Mouse (Mus musculus) G1E-ER4 (cell line): Measurements from ENCODE around the gene Krtap3-1. TPM values are rescaled to one million over a fixed set of nuclear protein-coding genes. Genes with fewer than 3 reads are reported as not detected.
"Not testable (repeated sequence)": the region's sequence is repeated elsewhere in the genome, so short reads cannot be mapped to it uniquely, and the experiment has no call there.

ENCODE experiments used
- GATA1 ChIP-seq: IDR thresholded peaks from one replicate; pipeline ENCODE4 v1.8.0; 2012; ENCODE audit warnings: low read length, inconsistent platforms
- polyA plus RNA-seq: library from polyadenylated mRNA; stranded (reverse); fragments of >175 nt; gene quantifications from 2 replicates; pipeline ENCODE4 v1.2.3, GENCODE M21; 2012

Krtap3-1 gene
- polyA plus RNA-seq = not detected in 2 replicates

GRCm38 (mm10) chr11:99566530-99566929, at the start of gene Krtap3-1:
TSS of gene Krtap3-1 (minus strand) at chr11:99566630.
- TF ChIP-seq GATA1 = no peak

GRCm38 (mm10) chr11:99614796-99615363, 48.5 kb upstream of the Krtap3-1 start, which contains the start of gene Krtap2-4:
TSS of gene Krtap2-4 (minus strand) at chr11:99614846.
- no peak for TF ChIP-seq GATA1

DNA sequence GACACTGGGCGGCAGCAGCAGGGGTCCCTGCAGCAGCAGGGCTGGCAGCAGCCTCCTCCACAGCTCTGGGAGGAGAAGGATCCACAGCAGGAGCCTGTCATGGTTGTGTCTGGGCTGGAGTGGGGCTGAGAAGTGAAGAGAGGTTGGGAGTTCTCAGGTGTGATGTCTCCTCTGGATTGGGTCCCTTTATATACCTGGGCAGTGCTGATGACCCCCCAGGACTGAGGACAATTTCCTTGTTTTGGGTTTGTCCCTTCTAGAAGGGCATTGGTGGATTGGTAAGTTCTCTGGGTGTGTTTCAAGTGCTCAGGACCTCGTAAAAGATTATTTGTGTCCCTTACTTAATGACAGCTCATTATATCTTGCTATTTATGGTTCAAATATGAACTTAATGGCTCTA, 43.7 kb upstream of the Krtap3-1 start, which contains the start of gene Gm11937:
TSS of gene Gm11937 (minus strand) at position 101 of the 400 bp plus-strand sequence.
- TF ChIP-seq GATA1 = not testable (repeated sequence)

GRCm38 (mm10) chr11:99609126-99609525, 42.7 kb upstream of the Krtap3-1 start:
- no peak for TF ChIP-seq GATA1

DNA sequence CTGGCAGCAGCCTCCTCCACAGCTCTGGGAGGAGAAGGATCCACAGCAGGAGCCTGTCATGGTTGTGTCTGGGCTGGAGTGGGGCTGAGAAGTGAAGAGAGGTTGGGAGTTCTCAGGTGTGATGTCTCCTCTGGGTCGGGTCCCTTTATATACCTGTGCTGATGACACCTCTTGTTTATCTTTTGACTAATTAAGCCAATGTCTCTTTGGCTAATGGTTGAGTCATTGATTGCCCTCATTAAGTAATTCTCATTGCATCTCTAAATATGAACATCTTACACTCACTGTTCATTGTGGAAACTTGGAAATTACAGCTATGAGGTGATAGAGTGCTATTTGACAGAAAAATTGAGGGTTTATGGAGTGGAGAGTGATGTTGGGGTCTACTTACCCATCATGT, 36.8 kb upstream of the Krtap3-1 start, which contains the start of gene Gm11938:
TSS of gene Gm11938 (minus strand) at position 101 of the 400 bp plus-strand sequence.
- not testable (repeated sequence) for TF ChIP-seq GATA1

- not testable (repeated sequence) for TF ChIP-seq GATA1
Observed at GRCm38 (mm10) chr11:99597742-99598141, 31.3 kb upstream of the Krtap3-1 start, which contains the start of gene Krtap9-3. TSS of gene Krtap9-3 (minus strand) at chr11:99598105.

- TF ChIP-seq GATA1 = no peak
Observed at GRCm38 (mm10) chr11:99590981-99591380, 24.6 kb upstream of the Krtap3-1 start, which contains the start of gene Krtap1-3. TSS of gene Krtap1-3 (minus strand) at chr11:99591339.

GRCm38 (mm10) chr11:99585096-99585495, 18.7 kb upstream of the Krtap3-1 start:
- TF ChIP-seq GATA1 = no peak

- TF ChIP-seq GATA1 = no peak
Observed at GRCm38 (mm10) chr11:99583245-99583704, 16.8 kb upstream of the Krtap3-1 start, which contains the start of gene Krtap1-4. TSS of gene Krtap1-4 (minus strand) at chr11:99583654.

DNA sequence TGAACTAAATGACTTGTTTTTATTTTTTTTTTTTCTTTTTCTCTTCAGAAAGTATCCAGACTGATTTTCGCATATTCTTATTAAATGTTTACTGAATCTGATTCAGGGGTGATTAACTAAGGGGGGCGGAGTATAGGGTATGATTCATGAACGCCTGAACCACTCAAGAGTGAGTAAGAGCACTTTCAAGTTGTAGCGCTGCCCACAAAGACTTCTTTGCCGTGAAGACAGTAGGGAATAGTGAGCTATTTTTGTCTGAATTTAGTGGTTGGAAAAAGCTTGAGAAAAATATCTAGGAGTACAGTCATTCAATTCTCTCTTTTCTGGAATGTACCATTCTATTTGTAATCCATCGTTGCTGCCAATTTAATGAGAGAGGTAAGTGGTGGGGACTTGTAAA, 15.1 kb upstream of the Krtap3-1 start:
- no peak for TF ChIP-seq GATA1

DNA sequence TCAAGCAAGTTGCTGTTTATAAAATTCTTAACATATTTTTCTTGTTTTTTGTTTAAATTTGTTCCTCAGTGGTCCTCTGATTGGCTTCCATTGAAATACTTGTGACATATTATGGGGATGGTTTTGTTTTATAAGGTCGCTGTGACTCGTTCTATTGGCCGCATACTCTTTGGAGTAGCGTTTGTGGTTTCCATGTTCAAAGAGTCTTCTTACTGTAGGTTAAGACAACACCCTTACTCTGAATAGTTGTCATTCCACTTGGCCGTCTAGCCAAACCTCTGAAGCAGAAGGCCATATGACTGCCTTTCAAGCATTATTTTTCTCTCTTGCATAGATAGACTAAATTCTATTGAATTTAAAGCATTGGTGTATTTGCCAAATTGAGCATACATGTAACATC, 14.6 kb upstream of the Krtap3-1 start:
- no peak for TF ChIP-seq GATA1

DNA sequence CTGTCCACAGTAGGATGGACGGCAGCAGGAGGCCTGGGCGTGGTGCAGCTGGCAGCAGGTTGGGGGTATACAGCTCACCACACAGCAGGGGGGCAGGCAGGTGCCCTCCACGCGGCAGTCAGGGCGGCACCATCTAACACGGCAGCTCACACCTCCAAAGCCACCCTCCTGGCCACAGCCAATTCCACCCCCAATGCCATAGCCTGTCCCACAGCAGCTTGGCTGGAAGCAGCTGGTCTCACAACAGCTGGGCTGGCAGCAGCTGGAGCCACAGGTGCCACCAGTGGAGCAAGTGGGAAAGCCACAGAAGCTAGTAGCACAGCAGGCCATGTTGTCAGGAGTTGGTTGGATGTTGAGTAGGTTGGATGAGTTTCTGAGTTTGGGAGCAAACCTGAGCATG, 14.2 kb upstream of the Krtap3-1 start, which contains the start of gene Krtap1-5:
TSS of gene Krtap1-5 (minus strand) at position 381 of the 400 bp plus-strand sequence.
- TF ChIP-seq GATA1 = no peak

DNA sequence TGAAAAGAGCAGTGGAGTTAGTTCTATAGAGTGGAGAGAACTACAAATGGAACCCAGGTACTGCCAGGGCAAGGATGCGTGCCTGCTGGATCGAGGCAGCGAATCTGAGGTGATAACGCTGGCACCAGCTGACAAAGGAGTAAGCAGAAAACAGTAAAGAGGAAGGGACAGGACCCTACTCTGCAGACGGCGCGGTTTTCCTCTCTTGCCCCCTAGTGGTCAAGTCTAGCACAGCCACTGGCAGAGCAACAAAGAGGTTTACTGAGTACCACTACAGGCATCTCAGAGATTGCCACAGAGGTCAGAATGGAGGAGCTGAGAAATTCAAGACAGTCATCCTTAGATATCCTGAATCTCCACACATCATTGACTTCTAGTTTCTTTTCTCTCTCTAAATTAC, 7.7 kb upstream of the Krtap3-1 start:
- TF ChIP-seq GATA1 = no peak

GRCm38 (mm10) chr11:99573164-99573563, 6.7 kb upstream of the Krtap3-1 start:
- no peak for TF ChIP-seq GATA1

DNA sequence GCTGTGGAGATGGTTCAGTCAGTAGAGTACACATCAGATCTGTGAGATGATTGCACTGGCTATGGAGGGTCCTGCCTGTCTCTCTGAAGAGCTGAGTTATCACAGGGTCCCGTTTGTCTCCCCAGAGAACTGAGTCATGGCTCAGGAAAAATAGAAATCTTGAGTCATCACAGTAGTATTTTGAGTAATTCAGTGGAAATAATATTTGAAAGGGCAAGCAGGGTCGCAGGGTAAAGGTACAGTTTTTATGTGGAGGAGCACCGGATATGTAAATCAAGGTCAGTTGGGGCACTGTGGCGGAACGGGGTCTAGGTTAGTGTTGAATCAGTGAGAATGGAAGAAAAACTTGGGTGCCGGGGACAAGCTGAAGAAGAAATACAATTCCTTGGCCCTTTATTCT, 3.9 kb downstream of the Krtap3-1 start:
- no peak for TF ChIP-seq GATA1

DNA sequence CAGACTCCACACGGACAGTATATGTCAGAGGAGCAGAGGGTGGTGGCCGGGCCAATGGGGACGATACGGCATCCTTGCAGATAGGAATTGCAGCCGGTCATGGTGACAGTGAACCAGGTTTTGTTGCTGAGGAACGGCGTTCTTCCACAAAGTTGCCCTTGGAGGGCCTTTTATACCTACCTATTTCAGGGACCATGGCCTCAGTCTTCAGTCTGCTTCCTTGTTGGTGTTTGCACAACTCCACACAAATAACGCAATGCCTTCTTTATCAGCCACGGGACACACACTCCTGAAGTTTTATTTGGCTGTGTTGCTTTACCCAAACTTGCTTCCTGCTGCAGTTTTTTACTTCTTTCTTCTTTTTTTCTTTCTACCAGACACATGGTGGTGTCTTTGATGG, 7.1 kb downstream of the Krtap3-1 start, which contains the start of gene Gm11939:
TSS of gene Gm11939 (minus strand) at position 101 of the 400 bp plus-strand sequence.
- TF ChIP-seq GATA1 = no peak
